In the genomic region with DNA sequence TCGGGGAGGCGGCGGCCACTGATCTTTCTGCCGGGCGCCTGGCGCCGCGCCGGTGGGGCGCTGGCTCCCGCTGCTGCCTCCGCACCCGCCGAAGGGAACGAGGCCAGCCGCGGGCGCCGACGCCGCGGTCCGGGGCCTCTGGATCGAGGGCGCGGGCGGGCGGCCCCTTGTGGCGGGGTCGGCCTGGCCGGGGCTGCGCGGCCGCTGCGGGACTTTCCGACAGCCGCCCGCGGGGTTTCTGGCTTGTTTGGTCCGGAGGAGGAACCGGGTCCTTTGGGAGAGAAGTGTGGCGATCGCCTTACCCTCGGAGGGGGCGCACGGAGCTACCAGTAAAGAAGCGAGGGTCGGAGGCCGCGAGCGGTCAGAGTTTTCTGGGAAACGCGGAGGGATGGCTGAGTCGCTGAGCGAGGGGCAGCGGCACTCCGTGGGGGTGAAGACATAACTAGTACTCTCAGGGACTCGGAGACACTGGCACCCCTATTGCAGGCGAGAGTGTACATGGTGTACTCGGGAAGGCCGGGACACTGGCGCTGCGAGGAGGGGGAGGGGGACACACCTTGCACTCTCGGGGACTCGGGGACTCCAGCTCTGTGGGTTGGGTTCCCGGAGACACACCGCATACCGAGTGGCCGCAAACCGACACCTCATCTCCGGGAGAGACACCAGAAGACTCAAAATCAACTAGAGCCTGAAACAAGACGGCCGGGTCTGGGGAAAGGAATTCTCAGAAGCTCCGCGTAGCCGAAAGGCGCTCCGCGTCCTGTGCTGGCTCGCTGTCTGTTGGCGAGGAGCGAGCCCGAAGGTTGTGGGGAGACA, we compare ENCODE assay signal across 8 mouse cellular contexts. TPM values are rescaled to one million over a fixed set of nuclear protein-coding genes. Genes with fewer than 3 reads are reported as not detected.
DNase-seq lines count a peak whose midpoint lies in the region; ATAC-seq and TF ChIP-seq lines count a peak whose summit lies in the region.

No protein-coding gene starts in this region.

- peak overlapping the region; percentile 61 for H3K9ac ChIP-seq in forebrain, postnatal 0 days
- H3K9ac ChIP-seq in lung, embryonic 16.5 days (ENCODE audit: low read length) = peak overlapping the region; percentile 84

- no peak for TF ChIP-seq CTCF in cerebellum, adult 2 months (IDR thresholded peaks at IDR 0.05; ENCODE audit: borderline replicate concordance, insufficient read depth, low read depth, low read length)
- TF ChIP-seq CTCF in forebrain, postnatal 0 days (IDR thresholded peaks at IDR 0.05; ENCODE audit: low read depth) = no peak
- TF ChIP-seq CTCF in thymus, adult 2 months (IDR thresholded peaks at IDR 0.05; ENCODE audit: borderline replicate concordance, control insufficient read depth, extremely low read depth, insufficient read depth, low read length, poor library complexity) = 0 out of 2 replicates have a peak, but pooled peaks have one; percentile 23

- TF ChIP-seq POLR2A in cerebellum, adult 2 months (IDR thresholded peaks at IDR 0.05; ENCODE audit: borderline replicate concordance, insufficient read depth, low read length) = no peak
- no peak for TF ChIP-seq POLR2A in thymus, adult 2 months (IDR thresholded peaks at IDR 0.05; ENCODE audit: control insufficient read depth, extremely low read depth, insufficient read depth, low read length, poor library complexity)

- H3K9me3 ChIP-seq in forebrain, postnatal 0 days (ENCODE audit: low read length) = no peaks in the 10 kb centered on the region
- no peaks in the 10 kb centered on the region for H3K9me3 ChIP-seq in lung, embryonic 16.5 days (ENCODE audit: control insufficient read depth, low read length)

- peak; percentile 55 for DNase-seq in ES-CJ7 (ENCODE audit: low read depth, low spot score)
- DNase-seq in cerebellum, adult 2 months = peak; percentile 27 to 56
- peak; percentile 45 for DNase-seq in forebrain, postnatal 0 days
- peak; percentile 73 for DNase-seq in heart, postnatal 4 days
- DNase-seq in layer of hippocampus, adult 9-10 months (ENCODE audit: low spot score) = peak; percentile 17
- DNase-seq in ovary, adult 18-20 months (ENCODE audit: low spot score) = peak; percentile 26
- peak; percentile 33 for DNase-seq in thymus, adult 2 months

- peak overlapping the region; percentile 58 for H3K4me3 ChIP-seq in cerebellum, adult 2 months (replicated peaks; ENCODE audit: insufficient read depth, low read depth, low read length)
- peak overlapping the region; percentile 67 for H3K4me3 ChIP-seq in forebrain, postnatal 0 days (ENCODE audit: low read depth, low read length)
- peak overlapping the region; percentile 82 for H3K4me3 ChIP-seq in lung, embryonic 16.5 days (ENCODE audit: low read length)
- peak overlapping the region; percentile 59 for H3K4me3 ChIP-seq in thymus, adult 2 months (ENCODE audit: control insufficient read depth, insufficient read depth, low read length)

- no peaks in the 10 kb centered on the region for H3K36me3 ChIP-seq in forebrain, postnatal 0 days (ENCODE audit: insufficient read depth)
- no peaks in the 10 kb centered on the region for H3K36me3 ChIP-seq in lung, embryonic 16.5 days (ENCODE audit: control insufficient read depth, insufficient read depth, low read length)
- H3K36me3 ChIP-seq in thymus, adult 2 months (ENCODE audit: control insufficient read depth, insufficient read depth, low read length) = no peaks in the 10 kb centered on the region

- H3K4me2 ChIP-seq in forebrain, postnatal 0 days (ENCODE audit: low read depth) = peak overlapping the region; percentile 69
- peak overlapping the region; percentile 68 for H3K4me2 ChIP-seq in lung, embryonic 16.5 days (ENCODE audit: low read depth, low read length)

- 1% methylated on average over 83 of the region's 83 CpGs for WGBS in cerebellum, adult 2 months
- 1% methylated on average over 82 of the region's 83 CpGs for WGBS in forebrain, postnatal 0 days
- under 1% methylated on average over 81 of the region's 83 CpGs for WGBS in lung, embryonic 16.5 days
- 3% methylated on average over 83 of the region's 83 CpGs for WGBS in thymus, adult 2 months

- no peaks in the 10 kb centered on the region for H3K27me3 ChIP-seq in cerebellum, adult 2 months (ENCODE audit: control insufficient read depth, insufficient read depth, low read length)
- H3K27me3 ChIP-seq in forebrain, postnatal 0 days (ENCODE audit: insufficient read depth, low read length) = peaks cover 9% of the 10 kb centered on the region; the same call in 1 of the 2 replicates
- no peaks in the 10 kb centered on the region for H3K27me3 ChIP-seq in lung, embryonic 16.5 days (ENCODE audit: control insufficient read depth, insufficient read depth, low read depth, low read length)
- peaks cover 18% of the 10 kb centered on the region for H3K27me3 ChIP-seq in thymus, adult 2 months (ENCODE audit: control insufficient read depth, insufficient read depth, low read length)

- H3K27ac ChIP-seq in cerebellum, adult 2 months (ENCODE audit: insufficient read depth, low read length) = no peak overlapping the region
- no peak overlapping the region for H3K27ac ChIP-seq in forebrain, postnatal 0 days (ENCODE audit: low read depth, low read length)
- peak overlapping the region; percentile 34 for H3K27ac ChIP-seq in lung, embryonic 16.5 days (ENCODE audit: low read length)
- H3K27ac ChIP-seq in thymus, adult 2 months (ENCODE audit: control insufficient read depth, insufficient read depth, low read length) = no peak overlapping the region

- ATAC-seq in forebrain, postnatal 0 days = peak; percentile 65
- ATAC-seq in lung, embryonic 16.5 days (ENCODE audit: low read depth) = peak; percentile 70

- no peaks in the 10 kb centered on the region for H3K4me1 ChIP-seq in cerebellum, adult 2 months (ENCODE audit: control insufficient read depth, insufficient read depth, low read length)
- H3K4me1 ChIP-seq in forebrain, postnatal 0 days (ENCODE audit: insufficient read depth) = 0 out of 2 replicates have a peak, but pooled peaks cover 2% of the 10 kb centered on the region
- H3K4me1 ChIP-seq in lung, embryonic 16.5 days (replicated peaks; ENCODE audit: control insufficient read depth, insufficient read depth, low read length) = 0 out of 2 replicates have a peak, but pooled peaks cover 2% of the 10 kb centered on the region
- peaks cover 16% of the 10 kb centered on the region for H3K4me1 ChIP-seq in thymus, adult 2 months (replicated peaks; ENCODE audit: control insufficient read depth, insufficient read depth, low read length)

RNA-seq across cellular contexts. Expression of a gene that starts 1.5 kb away (rescaled TPM):
- polyA plus RNA-seq in cerebellum, adult 2 months (2012; rRNA removed) = 8.1 and 8.2 TPM in 2 replicates
- 1.8 and 3.0 TPM in 2 replicates for total RNA-seq in forebrain, postnatal 0 days (2014; rRNA removed)
- 1.6 and 1.7 TPM in 2 replicates for polyA plus RNA-seq in forebrain, postnatal 0 days (2015; fragmentation: Nextera tagmentation; extraction: Ambion mirVana)
- total RNA-seq in heart, postnatal 4 days (2021) = 10 to 100 TPM in 1 of 2 experiments, 1 to 10 TPM in 1; 8.9 to 11.6 TPM
- 6.7 and 7.5 TPM in 2 replicates for polyA plus RNA-seq in lung, embryonic 16.5 days (2015; fragmentation: Nextera tagmentation; extraction: Ambion mirVana)
- 2.0 and 2.2 TPM in 2 replicates for polyA plus RNA-seq in thymus, adult 2 months (2012; rRNA removed)

Comparison
In these comparisons a context has a peak if more than half of its experiments do, and no peak if none do; other contexts are left out.
1. DNase-seq: peak in every context shown above with its lines; median percentile 73 in heart, postnatal 4 days; 55 in ES-CJ7; 45 in forebrain, postnatal 0 days; 42 in cerebellum, adult 2 months; 33 in thymus, adult 2 months; 26 in ovary, adult 18-20 months; 17 in layer of hippocampus, adult 9-10 months.